Mouse (Mus musculus): ENCODE data around the gene Rbfox1. TPM values are rescaled to one million over a fixed set of nuclear protein-coding genes. Genes with fewer than 3 reads are reported as not detected.

Rbfox1 gene
- polyA plus RNA-seq, 1 experiment from 2014 or later = 2.7 TPM

GRCm38 (mm10) chr16:6421623-6422145 is 536.5 kb downstream of the Rbfox1 start:
- WGBS = 58% methylated on average over 3 of the region's 3 CpGs
- no peak for ATAC-seq (ENCODE audit: insufficient number of reproducible peaks, insufficient read depth, low FRiP score, low read depth)

DNA sequence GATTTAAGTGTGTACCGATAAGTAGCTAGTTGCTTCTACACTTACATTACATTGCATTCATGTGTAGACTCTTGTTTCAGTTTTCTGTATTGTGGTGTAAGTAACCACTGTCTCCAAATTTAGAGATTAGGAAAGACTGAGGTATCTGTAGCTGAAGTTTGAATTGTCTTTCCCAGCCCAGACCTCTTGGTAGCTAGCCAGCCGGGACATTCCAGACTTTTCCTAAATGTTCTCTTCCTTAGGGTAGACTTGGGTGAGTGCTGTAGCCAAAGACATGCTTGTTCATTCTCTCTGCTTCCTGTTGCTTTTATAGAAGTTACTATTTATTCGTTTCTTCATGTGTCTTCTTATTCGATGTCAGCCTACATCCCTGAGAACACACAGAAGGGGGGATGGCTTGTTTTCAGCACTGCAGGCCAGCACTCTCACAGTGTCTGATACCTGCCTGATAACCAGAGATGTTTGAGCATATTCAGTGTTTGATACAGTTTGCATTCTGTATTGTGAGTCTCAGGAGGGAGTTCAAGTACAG is 538.8 kb downstream of the Rbfox1 start:
- Histone ChIP-seq H3K4me1 (ENCODE audit: control insufficient read depth, insufficient read depth, low read length) (no peaks in the 10 kb centered on the region), H3K9me3 (ENCODE audit: control insufficient read depth, low read depth, low read length) (no peaks in the 10 kb centered on the region), H3K9ac (replicated peaks; ENCODE audit: low read depth, low read length) (no peak overlapping the region), H3K27me3 (ENCODE audit: control insufficient read depth, insufficient read depth, low read length) (no peaks in the 10 kb centered on the region), H3K4me3 (ENCODE audit: low read depth, low read length) (no peak overlapping the region), H3K27ac (ENCODE audit: low read length) (no peak overlapping the region), H3K36me3 (ENCODE audit: control insufficient read depth, insufficient read depth, low read length) (no peaks in the 10 kb centered on the region), H3K4me2 (replicated peaks; ENCODE audit: low read depth, low read length) (no peak overlapping the region)
- 77% methylated on average over 4 of the region's 4 CpGs for WGBS
- ATAC-seq (ENCODE audit: insufficient number of reproducible peaks, insufficient read depth, low FRiP score, low read depth) = no peak

More at GRCm38 (mm10) chr16:6421623-6422145, 536.5 kb downstream of the Rbfox1 start:
- Histone ChIP-seq H3K4me2 (replicated peaks; ENCODE audit: low read depth, low read length) (no peak overlapping the region), H3K9me3 (ENCODE audit: control insufficient read depth, low read depth, low read length) (no peaks in the 10 kb centered on the region), H3K4me3 (ENCODE audit: low read depth, low read length) (no peak overlapping the region), H3K9ac (replicated peaks; ENCODE audit: low read depth, low read length) (no peak overlapping the region), H3K36me3 (ENCODE audit: control insufficient read depth, insufficient read depth, low read length) (no peaks in the 10 kb centered on the region), H3K27ac (ENCODE audit: low read length) (no peak overlapping the region), H3K27me3 (ENCODE audit: control insufficient read depth, insufficient read depth, low read length) (no peaks in the 10 kb centered on the region), H3K4me1 (ENCODE audit: control insufficient read depth, insufficient read depth, low read length) (no peaks in the 10 kb centered on the region)

DNA sequence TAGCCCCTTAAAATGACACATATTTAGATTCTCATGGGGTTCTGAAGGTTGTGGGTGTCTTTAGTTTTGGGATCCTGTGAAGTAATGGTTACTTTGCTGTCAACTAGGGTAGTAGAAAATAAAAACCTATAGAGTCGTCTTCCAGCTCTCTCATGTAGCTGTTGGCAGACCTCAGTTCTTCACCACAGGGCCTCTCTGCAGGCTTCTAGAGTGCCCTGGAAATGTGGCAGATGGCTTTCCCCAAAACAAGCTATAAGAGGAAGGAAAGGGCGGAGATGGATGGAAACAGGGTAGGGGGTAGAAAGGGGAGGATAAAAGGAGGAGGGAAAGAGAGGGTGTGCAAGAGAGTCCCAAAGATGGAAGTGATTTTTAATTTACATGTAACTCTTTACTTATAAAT is 539.6 kb downstream of the Rbfox1 start:
- H3K27ac ChIP-seq (ENCODE audit: low read length) = no peak overlapping the region
- H3K9ac ChIP-seq (replicated peaks; ENCODE audit: low read depth, low read length) = no peak overlapping the region
- no peaks in the 10 kb centered on the region for H3K4me1 ChIP-seq (ENCODE audit: control insufficient read depth, insufficient read depth, low read length)
- no peaks in the 10 kb centered on the region for H3K9me3 ChIP-seq (ENCODE audit: control insufficient read depth, low read depth, low read length)
- H3K4me3 ChIP-seq (ENCODE audit: low read depth, low read length) = no peak overlapping the region
- no peak overlapping the region for H3K4me2 ChIP-seq (replicated peaks; ENCODE audit: low read depth, low read length)
- ATAC-seq (ENCODE audit: insufficient number of reproducible peaks, insufficient read depth, low FRiP score, low read depth) = no peak
- H3K36me3 ChIP-seq (ENCODE audit: control insufficient read depth, insufficient read depth, low read length) = no peaks in the 10 kb centered on the region
- H3K27me3 ChIP-seq (ENCODE audit: control insufficient read depth, insufficient read depth, low read length) = no peaks in the 10 kb centered on the region
- 87% methylated on average over 2 of the region's 2 CpGs for WGBS

GRCm38 (mm10) chr16:6427292-6428281 is 542.4 kb downstream of the Rbfox1 start:
- WGBS = 74% methylated on average over 12 of the region's 12 CpGs
- no peak for ATAC-seq (ENCODE audit: insufficient number of reproducible peaks, insufficient read depth, low FRiP score, low read depth)
- Histone ChIP-seq H3K27ac (ENCODE audit: low read length) (no peak overlapping the region), H3K4me1 (ENCODE audit: control insufficient read depth, insufficient read depth, low read length) (no peaks in the 10 kb centered on the region), H3K9ac (replicated peaks; ENCODE audit: low read depth, low read length) (no peak overlapping the region), H3K4me3 (ENCODE audit: low read depth, low read length) (no peak overlapping the region), H3K36me3 (ENCODE audit: control insufficient read depth, insufficient read depth, low read length) (no peaks in the 10 kb centered on the region), H3K27me3 (ENCODE audit: control insufficient read depth, insufficient read depth, low read length) (no peaks in the 10 kb centered on the region), H3K4me2 (replicated peaks; ENCODE audit: low read depth, low read length) (no peak overlapping the region), H3K9me3 (ENCODE audit: control insufficient read depth, low read depth, low read length) (no peaks in the 10 kb centered on the region)

DNA sequence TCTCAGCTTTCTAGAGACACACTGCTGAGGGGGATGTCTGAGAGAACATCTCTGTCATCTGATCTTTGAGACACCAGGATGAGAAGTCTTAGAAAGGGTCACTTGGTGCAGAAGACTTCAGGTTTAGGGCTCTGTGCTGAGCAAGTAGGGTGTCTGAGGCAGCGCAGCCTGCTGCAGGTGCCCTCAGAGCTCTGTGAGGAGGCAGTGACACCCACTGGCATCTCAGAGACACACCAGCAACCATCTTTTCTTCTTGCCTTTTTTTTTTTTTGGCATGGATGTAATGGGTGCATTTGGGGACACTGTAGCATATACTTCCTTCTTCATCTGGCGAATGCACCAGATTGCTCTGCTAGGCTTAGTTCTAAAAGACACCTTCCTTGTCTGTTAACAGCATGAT is 545.8 kb downstream of the Rbfox1 start:
- ATAC-seq (ENCODE audit: insufficient number of reproducible peaks, insufficient read depth, low FRiP score, low read depth) = no peak
- no peak overlapping the region for H3K4me3 ChIP-seq (ENCODE audit: low read depth, low read length)

GRCm38 (mm10) chr16:6436445-6436844 is 551.3 kb downstream of the Rbfox1 start:
- Histone ChIP-seq H3K4me2 (replicated peaks; ENCODE audit: low read depth, low read length) (no peak overlapping the region), H3K27ac (ENCODE audit: low read length) (no peak overlapping the region), H3K9ac (replicated peaks; ENCODE audit: low read depth, low read length) (no peak overlapping the region), H3K4me1 (ENCODE audit: control insufficient read depth, insufficient read depth, low read length) (no peaks in the 10 kb centered on the region), H3K4me3 (ENCODE audit: low read depth, low read length) (no peak overlapping the region), H3K27me3 (ENCODE audit: control insufficient read depth, insufficient read depth, low read length) (no peaks in the 10 kb centered on the region), H3K36me3 (ENCODE audit: control insufficient read depth, insufficient read depth, low read length) (no peaks in the 10 kb centered on the region), H3K9me3 (ENCODE audit: control insufficient read depth, low read depth, low read length) (no peaks in the 10 kb centered on the region)
- ATAC-seq (ENCODE audit: insufficient number of reproducible peaks, insufficient read depth, low FRiP score, low read depth) = no peak
- 69% methylated on average over 2 of the region's 2 CpGs for WGBS

More for the DNA sequence above, 545.8 kb downstream of the Rbfox1 start:
- H3K4me1 ChIP-seq (ENCODE audit: control insufficient read depth, insufficient read depth, low read length) = no peaks in the 10 kb centered on the region
- H3K4me2 ChIP-seq (replicated peaks; ENCODE audit: low read depth, low read length) = no peak overlapping the region
- no peaks in the 10 kb centered on the region for H3K36me3 ChIP-seq (ENCODE audit: control insufficient read depth, insufficient read depth, low read length)
- H3K27me3 ChIP-seq (ENCODE audit: control insufficient read depth, insufficient read depth, low read length) = no peaks in the 10 kb centered on the region
- WGBS = 94% methylated on average over 2 of the region's 2 CpGs
- no peaks in the 10 kb centered on the region for H3K9me3 ChIP-seq (ENCODE audit: control insufficient read depth, low read depth, low read length)
- no peak overlapping the region for H3K27ac ChIP-seq (ENCODE audit: low read length)
- H3K9ac ChIP-seq (replicated peaks; ENCODE audit: low read depth, low read length) = no peak overlapping the region

DNA sequence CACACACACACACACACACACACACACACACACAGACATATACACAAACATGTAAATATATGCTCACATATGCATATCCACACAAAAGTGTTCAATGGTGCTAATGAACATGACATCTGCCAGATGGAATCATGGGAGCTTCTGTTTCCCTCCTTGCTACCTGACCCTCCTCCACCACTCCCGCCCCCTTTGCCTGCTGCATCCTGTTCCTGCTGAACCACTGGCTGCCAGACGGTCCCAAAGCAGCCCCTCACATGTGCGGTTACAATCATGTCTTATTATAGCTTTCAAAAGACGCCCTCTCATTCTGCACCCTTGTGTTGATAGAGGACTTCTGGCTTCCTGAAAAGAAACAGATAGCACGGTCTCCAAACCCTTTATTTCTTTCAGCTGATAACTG is 563.1 kb downstream of the Rbfox1 start:
- no peak overlapping the region for H3K4me2 ChIP-seq (replicated peaks; ENCODE audit: low read depth, low read length)
- no peak overlapping the region for H3K9ac ChIP-seq (replicated peaks; ENCODE audit: low read depth, low read length)
- H3K27ac ChIP-seq (ENCODE audit: low read length) = no peak overlapping the region
- H3K4me1 ChIP-seq (ENCODE audit: control insufficient read depth, insufficient read depth, low read length) = no peaks in the 10 kb centered on the region
- no peak for ATAC-seq (ENCODE audit: insufficient number of reproducible peaks, insufficient read depth, low FRiP score, low read depth)
- no peaks in the 10 kb centered on the region for H3K27me3 ChIP-seq (ENCODE audit: control insufficient read depth, insufficient read depth, low read length)
- no peak overlapping the region for H3K4me3 ChIP-seq (ENCODE audit: low read depth, low read length)
- 37% methylated on average over 5 of the region's 5 CpGs for WGBS
- no peaks in the 10 kb centered on the region for H3K36me3 ChIP-seq (ENCODE audit: control insufficient read depth, insufficient read depth, low read length)
- no peaks in the 10 kb centered on the region for H3K9me3 ChIP-seq (ENCODE audit: control insufficient read depth, low read depth, low read length)

GRCm38 (mm10) chr16:6455349-6455748 is 570.2 kb downstream of the Rbfox1 start:
- Histone ChIP-seq H3K9me3 (ENCODE audit: control insufficient read depth, low read depth, low read length) (no peaks in the 10 kb centered on the region), H3K9ac (replicated peaks; ENCODE audit: low read depth, low read length) (no peak overlapping the region), H3K4me1 (ENCODE audit: control insufficient read depth, insufficient read depth, low read length) (no peaks in the 10 kb centered on the region), H3K27me3 (ENCODE audit: control insufficient read depth, insufficient read depth, low read length) (no peaks in the 10 kb centered on the region), H3K4me2 (replicated peaks; ENCODE audit: low read depth, low read length) (no peak overlapping the region), H3K27ac (ENCODE audit: low read length) (no peak overlapping the region), H3K4me3 (ENCODE audit: low read depth, low read length) (no peak overlapping the region), H3K36me3 (ENCODE audit: control insufficient read depth, insufficient read depth, low read length) (no peaks in the 10 kb centered on the region)
- ATAC-seq (ENCODE audit: insufficient number of reproducible peaks, insufficient read depth, low FRiP score, low read depth) = no peak
- 70% methylated on average over 3 of the region's 3 CpGs for WGBS
